Mouse (Mus musculus): ENCODE measurements around the gene Sytl3. TPM values are rescaled to one million over a fixed set of nuclear protein-coding genes. Genes with fewer than 3 reads are reported as not detected.
A peak's percentile ranks its signal among the peaks of the same experiment; 100 is the strongest.

Gene Sytl3
- polyA plus RNA-seq, 1 experiment from 2014 or later = not detected

DNA sequence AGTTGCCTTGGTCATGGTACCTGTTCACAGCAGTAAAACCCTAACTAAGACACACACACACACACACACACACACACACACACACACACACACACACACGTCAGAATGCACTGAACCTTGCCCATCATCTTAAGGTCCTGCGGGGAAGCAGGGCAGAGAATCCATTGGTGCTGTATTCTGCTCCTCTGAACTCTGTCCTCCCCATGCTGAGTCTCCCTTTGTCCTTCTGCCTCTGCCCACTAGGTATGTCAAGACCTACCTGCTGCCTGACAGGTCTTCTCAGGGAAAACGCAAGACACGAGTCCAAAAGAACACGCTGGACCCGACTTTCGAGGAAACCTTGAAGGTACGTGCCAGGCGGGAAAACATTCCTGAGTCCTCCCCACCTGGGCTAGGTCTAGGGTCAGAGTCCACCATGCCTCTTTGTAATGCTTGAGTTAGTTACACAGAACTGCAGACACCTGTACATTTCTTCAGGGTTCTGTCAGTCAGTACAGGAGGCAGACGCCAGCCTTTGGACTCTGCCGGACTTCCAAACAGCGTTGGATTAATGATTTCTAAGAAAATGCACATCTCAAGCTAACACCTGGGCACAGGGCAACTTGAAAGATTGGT, 69.2 kb downstream of the Sytl3 start:
- peaks cover 4% of the 10 kb centered on the region for H3K27me3 ChIP-seq
- no peak for TF ChIP-seq CTCF (IDR thresholded peaks at IDR 0.05)
- DNase-seq (ENCODE audit: low read depth, low spot score) (no peak), ATAC-seq (no peak)
- ChIA-PET CTCF (no interaction called here), POLR2A (no interaction called here)
- in situ Hi-C loops (cut with MboI; ENCODE audit: low pct_unique_long_range_greater_than_20kb) = no loop called here

DNA sequence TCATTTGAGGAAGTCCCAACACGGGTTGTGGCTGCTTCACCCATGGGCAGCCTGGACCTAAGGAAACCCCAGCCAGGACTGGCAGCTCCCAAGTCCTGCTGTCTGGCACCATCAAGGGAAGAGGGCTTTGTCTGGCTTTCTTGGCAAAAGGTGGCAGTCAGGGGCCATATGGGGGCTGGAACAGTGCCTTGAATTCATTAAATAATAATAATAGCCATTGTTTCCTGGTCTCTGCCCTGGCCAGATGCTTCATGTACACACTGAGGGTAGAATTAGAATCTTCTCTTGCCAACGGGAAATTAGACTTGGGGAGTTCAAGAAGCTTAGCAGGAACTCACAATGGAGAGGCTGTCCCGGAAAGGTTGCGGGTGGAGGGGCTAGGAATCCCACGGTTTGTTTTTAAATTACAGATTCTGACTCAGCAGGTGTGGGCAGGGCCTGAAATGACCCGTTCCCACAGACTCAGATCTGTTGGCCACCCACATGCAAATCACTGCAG, 70.4 kb downstream of the Sytl3 start:
- no peak for DNase-seq (ENCODE audit: low read depth, low spot score)
- ChIA-PET CTCF (no interaction called here), POLR2A (no interaction called here)
- no peak for TF ChIP-seq CTCF (IDR thresholded peaks at IDR 0.05)
- no peaks in the 10 kb centered on the region for H3K27me3 ChIP-seq
- in situ Hi-C loops (cut with MboI; ENCODE audit: low pct_unique_long_range_greater_than_20kb) = no loop called here
- no peak for ATAC-seq

DNA sequence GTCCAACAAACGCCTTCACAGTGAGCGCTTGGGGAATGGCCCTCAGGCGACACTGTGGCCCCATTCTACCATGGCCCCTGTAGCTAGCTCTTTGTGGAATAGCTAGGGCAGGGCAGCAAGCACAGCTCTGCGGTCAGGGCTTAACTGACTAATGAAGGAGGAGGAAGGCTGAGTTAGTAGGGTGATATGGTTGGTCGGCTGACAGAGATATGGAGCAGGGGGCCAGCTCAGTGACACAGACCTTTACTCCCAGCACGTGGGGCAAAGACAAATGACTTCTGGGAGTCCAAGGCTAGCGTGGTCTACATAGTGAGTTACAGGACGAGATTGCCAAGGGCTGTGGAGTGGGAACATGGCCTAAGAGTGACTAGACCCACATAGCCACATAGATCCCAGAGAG, 72.2 kb downstream of the Sytl3 start:
- CTCF ChIA-PET = no interaction called here
- DNase-seq (ENCODE audit: low read depth, low spot score) = no peak
- TF ChIP-seq CTCF (IDR thresholded peaks at IDR 0.05) = no peak
- in situ Hi-C loops (cut with MboI; ENCODE audit: low pct_unique_long_range_greater_than_20kb) = no loop called here
- POLR2A ChIA-PET = no interaction called here
- ATAC-seq = peak; percentile 10
- H3K27me3 ChIP-seq = no peaks in the 10 kb centered on the region

DNA sequence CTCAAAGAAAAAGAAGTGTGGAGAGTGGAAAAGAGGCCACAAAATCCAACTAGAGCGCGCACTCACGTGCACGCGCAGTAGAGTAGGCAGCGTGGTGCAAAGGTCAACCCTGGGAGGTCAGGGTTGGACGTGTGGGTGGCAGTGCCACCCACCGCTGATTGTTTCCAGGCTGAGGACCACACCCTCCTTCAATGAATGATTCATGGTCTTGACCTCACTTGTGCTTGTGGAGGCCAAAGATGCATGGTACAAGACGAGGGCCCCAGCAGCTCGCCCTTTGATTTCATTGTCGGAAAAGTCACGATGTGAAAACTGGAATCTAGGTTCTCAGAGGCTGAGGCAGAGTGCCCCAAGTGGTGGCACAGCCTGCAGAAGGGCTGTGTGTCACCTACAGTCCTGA, 72.7 kb downstream of the Sytl3 start:
- in situ Hi-C loops (cut with MboI; ENCODE audit: low pct_unique_long_range_greater_than_20kb) = no loop called here
- CTCF ChIA-PET = no interaction called here
- DNase-seq (ENCODE audit: low read depth, low spot score) = no peak
- TF ChIP-seq CTCF (IDR thresholded peaks at IDR 0.05) = no peak
- H3K27me3 ChIP-seq = no peaks in the 10 kb centered on the region
- POLR2A ChIA-PET = no interaction called here
- no peak for ATAC-seq

DNA sequence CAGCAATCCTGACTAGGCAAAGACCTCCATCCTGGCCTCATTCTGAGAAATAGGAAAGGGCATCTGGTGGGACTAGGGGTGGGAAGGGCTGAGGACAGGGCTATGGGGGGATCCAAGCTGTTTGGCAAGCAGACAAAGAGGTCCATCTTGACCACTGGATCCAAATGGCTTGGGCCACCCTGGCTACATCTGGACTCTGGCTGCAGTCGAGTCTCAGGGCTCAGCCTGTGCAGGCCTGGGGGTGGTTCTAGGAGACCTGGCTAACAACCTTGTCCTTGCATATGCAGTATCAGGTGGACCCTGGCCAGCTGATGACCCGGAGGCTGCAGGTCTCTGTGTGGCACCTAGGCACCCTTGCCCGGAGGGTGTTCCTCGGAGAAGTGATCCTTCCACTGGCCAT, 73.8 kb downstream of the Sytl3 start:
- no peak for ATAC-seq
- no peaks in the 10 kb centered on the region for H3K27me3 ChIP-seq
- in situ Hi-C loops (cut with MboI; ENCODE audit: low pct_unique_long_range_greater_than_20kb) = no loop called here
- ChIA-PET POLR2A (no interaction called here), CTCF (no interaction called here)
- DNase-seq (ENCODE audit: low read depth, low spot score) = no peak
- no peak for TF ChIP-seq CTCF (IDR thresholded peaks at IDR 0.05)

DNA sequence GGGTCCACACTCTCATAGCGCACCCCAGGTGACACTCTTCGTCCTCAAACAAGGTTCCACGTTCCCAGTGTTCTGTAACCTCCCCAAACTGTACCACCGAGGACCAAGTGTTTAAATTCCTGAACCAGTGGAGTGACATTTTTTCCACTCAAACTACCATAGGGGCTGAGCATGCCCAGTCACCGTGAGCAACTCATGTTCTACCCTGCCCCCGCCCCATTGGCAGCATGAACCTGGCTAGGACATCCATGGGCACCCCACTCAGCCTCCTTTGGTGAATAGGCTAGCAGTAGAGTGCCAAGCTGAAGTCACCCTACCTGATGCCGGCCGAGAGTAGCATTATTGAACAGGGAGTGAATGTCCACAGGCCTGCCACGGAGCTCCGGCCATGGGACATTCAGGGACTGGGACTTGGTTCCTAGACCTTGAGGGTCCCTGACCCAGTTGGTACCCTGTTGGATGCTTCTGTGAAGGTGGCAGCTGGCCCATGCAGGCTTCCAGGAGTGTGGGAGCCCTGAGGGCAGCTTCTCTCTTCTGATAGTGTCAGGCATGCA, 74.5 kb downstream of the Sytl3 start:
- in situ Hi-C loops (cut with MboI; ENCODE audit: low pct_unique_long_range_greater_than_20kb) = no loop called here
- ATAC-seq (no peak), DNase-seq (ENCODE audit: low read depth, low spot score) (no peak)
- no peaks in the 10 kb centered on the region for H3K27me3 ChIP-seq
- CTCF ChIA-PET = interaction anchor here (1.5 kb wide), 1 partner anchor 16 kb away, joined by 3 read pairs; no protein-coding TSS in a partner anchor
- no peak for TF ChIP-seq CTCF (IDR thresholded peaks at IDR 0.05)
- POLR2A ChIA-PET = no interaction called here

DNA sequence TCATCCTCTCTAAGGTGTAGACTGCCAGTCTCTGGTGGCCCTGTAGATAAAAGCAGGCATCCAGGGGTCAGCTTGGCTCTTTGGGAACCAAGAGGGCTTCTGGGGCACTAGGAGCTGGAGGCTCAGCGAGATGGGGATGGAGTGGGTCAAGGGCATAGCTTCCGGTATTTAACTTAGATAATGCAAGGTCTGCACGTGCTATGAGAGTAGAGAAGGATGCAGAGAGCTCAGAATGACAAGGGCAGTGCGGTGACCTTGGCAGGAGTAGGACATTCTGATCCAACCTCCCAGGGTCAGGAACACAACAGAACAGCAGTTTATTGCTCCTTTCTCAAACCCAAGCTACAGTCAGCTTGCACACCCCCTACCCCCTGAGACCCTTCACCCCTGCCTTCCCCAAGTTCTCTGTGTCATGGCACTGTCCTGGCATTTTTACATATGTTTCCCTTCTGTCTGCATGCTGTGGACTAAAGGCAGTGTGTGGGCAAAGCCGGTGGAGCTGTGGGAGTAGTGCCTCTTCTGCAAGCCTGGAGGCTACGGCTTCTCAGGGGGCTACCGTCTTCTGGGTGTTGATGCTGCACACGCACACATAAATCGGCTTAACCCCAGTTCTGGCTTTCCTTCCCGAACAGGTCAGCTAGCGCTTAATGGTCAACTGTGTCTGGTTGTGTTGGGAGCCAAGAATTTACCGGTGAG, 76.0 kb downstream of the Sytl3 start:
- ATAC-seq (no peak), DNase-seq (ENCODE audit: low read depth, low spot score) (no peak)
- no peaks in the 10 kb centered on the region for H3K27me3 ChIP-seq
- ChIA-PET POLR2A (no interaction called here), CTCF (interaction anchor here (1.5 kb wide), 1 partner anchor 15 kb away, joined by 3 read pairs; no protein-coding TSS in a partner anchor)
- in situ Hi-C loops (cut with MboI; ENCODE audit: low pct_unique_long_range_greater_than_20kb) = no loop called here
- TF ChIP-seq CTCF (IDR thresholded peaks at IDR 0.05) = no peak

DNA sequence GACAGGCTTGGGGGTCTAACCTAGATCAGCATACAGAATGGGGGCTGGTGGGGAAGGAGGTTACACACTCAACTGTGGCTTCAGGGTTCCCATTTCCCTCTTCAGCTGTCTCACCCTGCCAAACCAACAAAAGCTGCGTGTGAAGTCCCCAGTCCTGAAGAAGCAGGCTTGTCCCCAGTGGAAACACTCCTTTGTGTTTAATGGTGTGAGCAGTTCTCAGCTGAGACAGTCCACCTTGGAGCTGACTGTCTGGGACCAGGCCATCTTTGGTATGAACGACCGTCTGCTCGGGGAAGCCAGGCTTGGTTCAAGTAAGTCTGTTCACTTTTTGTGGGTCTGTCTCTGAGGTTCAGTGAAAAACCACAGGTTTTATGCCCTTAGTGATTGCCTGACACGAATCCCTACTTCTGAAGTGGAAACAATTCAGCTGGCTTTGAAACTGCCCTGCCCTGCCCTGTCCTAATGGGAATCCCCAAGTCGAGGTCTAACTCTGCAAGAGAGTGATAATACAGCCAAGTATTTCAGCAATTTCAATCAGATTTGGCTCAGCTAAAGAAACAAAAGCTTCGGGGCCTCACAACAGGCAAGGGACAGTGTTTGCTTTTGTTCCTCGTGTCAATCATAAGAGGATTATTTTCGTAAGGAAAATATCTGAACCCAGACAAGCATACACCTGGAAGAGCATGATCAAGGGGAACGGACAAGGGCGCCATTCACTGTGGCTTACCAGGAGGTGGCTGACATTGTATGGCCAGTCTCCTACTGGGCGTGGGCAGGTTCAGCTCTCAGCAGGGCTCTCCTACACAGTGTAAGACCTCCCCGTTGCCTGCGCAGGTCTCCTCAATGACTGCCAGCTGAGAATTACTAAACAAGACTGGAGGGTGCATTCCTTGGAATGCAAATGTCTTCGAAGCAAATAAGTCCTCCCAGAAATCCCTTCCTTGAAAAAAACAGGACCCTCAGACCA, 77.7 kb downstream of the Sytl3 start:
- no peak for ATAC-seq
- no peaks in the 10 kb centered on the region for H3K27me3 ChIP-seq
- ChIA-PET POLR2A (interaction anchor here (1.3 to 2.1 kb wide), 2 partner anchors 11 to 13 kb away, joined by 4 to 8 read pairs; no protein-coding TSS in a partner anchor), CTCF (interaction anchor here (0.9 to 1.6 kb wide), 2 partner anchors 10 to 13 kb away, joined by 3 to 5 read pairs; no protein-coding TSS in a partner anchor)
- DNase-seq (ENCODE audit: low read depth, low spot score) = no peak
- in situ Hi-C loops (cut with MboI; ENCODE audit: low pct_unique_long_range_greater_than_20kb) = no loop called here
- no peak for TF ChIP-seq CTCF (IDR thresholded peaks at IDR 0.05)

DNA sequence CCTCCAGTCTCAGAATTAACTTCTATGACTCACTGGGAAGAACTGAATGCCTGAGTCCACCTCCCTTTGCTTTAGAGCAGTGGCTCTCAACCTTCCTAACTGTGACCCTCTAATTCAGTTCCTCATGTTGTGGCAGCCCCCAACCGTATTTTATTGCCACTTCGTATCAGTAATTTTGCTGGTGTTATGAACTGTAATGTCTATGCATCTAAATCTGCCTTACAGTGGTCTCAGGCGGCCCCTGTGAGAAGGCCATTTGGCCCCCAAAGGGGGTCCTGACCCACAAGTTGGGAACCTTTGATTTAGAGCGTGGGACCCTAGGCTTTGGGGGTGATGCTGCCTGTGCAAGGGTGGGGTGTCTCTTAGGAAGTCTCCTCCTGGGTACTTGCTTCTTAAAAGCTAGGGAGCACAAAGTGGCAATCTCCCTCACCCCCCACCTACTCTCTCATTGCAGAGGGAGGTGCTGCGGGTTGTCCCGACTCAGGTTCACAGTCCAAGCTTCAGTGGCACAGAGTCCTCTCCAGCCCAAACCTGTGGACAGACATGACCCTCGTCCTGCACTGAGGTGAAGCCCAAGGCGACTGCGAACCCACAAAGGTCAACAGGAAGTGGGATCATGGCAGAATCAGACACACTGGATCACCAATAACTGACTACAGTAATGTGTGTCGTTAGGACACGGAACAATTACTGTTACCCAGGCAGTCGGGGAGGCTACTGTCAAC, 78.5 kb downstream of the Sytl3 start:
- H3K27me3 ChIP-seq = no peaks in the 10 kb centered on the region
- in situ Hi-C loops (cut with MboI; ENCODE audit: low pct_unique_long_range_greater_than_20kb) = no loop called here
- POLR2A ChIA-PET = interaction anchor here (1.0 to 2.1 kb wide), 3 partner anchors 10 to 12 kb away, joined by 4 to 8 read pairs (median 4); no protein-coding TSS in a partner anchor
- no peak for TF ChIP-seq CTCF (IDR thresholded peaks at IDR 0.05)
- CTCF ChIA-PET = no interaction called here
- DNase-seq (ENCODE audit: low read depth, low spot score) = no peak
- ATAC-seq = no peak

DNA sequence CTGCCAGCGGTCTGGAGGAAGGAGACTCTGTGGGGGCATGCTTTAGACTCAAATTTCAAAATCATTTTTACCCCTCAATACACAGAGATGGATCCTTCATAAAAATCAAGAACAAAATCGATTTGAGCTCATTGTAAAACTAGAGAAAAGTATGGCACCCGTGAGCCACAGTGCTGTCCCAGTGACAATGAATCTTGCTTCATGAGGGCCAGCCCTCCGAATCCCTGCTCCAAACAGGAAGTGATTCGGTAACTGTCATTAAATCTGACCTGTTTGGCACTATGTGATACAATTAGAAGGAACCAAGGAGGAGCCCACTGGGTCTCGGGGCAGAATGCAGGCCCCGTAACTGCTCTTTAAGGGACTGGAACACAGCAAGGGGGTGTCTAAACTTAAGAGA, 79.9 kb downstream of the Sytl3 start:
- ChIA-PET CTCF (no interaction called here), POLR2A (no interaction called here)
- no peak for TF ChIP-seq CTCF (IDR thresholded peaks at IDR 0.05)
- no peaks in the 10 kb centered on the region for H3K27me3 ChIP-seq
- in situ Hi-C loops (cut with MboI; ENCODE audit: low pct_unique_long_range_greater_than_20kb) = no loop called here
- DNase-seq (ENCODE audit: low read depth, low spot score) = no peak
- no peak for ATAC-seq
